Mouse (Mus musculus) left cerebral cortex, postnatal 25 days (tissue): Measurements from ENCODE around the gene Sfrp5. TPM values are rescaled to one million over a fixed set of nuclear protein-coding genes. Genes with fewer than 3 reads are reported as not detected.

Source experiments
- DNase-seq, 2 experiments: peaks; one replicate each; pipeline ENCODE4 v3.0.0; 2022; ENCODE audit warnings: low spot score in 2 of 2, mixed read lengths in 1 of 2
- intact Hi-C: fragments of 180-260 bp; cut with DNase I; formaldehyde crosslinking; loops from one replicate; pipeline ENCODE4 v1.15.1; 2025
- total RNA-seq, 2 experiments: library from RNA; stranded (reverse); gene quantifications; 2 replicates each; pipeline ENCODE4 v1.2.3; 2021

Sfrp5 gene
- total RNA-seq, 2 experiments from 2014 or later = 0.62 to 1.3 TPM

DNA sequence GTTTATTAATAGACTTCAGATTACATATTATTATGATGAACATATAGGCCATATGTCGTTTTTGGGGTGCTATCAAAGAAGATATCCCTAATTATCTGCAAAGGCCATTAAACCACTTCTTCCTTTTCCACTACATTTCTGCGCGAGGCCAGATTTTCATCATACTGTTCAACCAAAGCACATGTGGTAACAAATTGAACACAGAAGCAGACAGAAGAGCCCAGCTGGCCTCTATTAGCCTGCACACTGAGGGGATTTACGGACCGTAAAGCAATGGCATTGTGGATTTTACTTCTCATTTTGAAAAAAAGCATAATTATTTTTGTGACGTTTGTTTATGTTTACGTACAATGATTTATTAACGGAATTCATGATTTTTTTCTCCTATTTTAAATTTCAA lies 3.1 kb upstream of the Sfrp5 start:
- intact Hi-C loops = no loop called here
- DNase-seq = no peak

DNA sequence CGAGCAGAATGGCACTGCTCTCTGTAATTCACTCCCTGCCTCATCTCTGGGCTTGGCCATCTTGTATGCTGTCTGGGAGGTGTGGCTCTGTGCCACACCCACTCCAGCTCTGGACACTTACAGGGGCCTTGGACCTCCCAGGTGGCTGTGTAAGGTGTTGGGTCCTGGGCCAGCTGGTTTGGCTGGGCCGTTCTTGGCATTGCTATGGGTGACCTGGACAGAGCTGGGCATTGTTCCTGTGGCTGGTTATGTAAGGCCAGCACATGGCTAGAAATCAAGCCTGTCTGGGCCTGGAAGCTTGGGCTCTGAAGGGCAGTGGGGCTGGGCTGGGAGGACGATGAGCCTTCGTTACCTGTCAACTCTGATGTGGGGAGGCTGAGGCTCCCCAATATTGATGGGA lies 2.3 kb upstream of the Sfrp5 start:
- intact Hi-C loops = no loop called here
- DNase-seq = no peak

DNA sequence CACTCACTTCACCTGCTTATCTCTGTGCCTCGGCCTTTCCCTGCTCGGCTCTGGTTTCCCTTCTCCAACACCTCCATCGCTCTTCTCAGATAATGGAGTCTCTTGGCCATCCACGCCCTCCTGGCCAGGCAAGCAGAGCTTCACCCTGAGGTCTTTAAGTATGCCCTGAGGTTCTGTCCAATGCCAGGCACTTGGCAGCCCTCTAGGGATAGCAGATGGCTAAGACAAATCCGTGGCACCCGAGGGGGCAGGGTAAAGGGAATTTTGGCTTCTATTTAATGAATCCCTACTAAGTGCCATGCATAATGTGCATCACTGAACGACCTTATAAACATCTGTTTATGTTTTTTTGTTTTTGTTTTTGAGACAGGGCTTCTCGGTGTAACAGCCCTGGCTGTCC lies 415 bp upstream of the Sfrp5 start:
- no peak for DNase-seq
- intact Hi-C loops = no loop called here

DNA sequence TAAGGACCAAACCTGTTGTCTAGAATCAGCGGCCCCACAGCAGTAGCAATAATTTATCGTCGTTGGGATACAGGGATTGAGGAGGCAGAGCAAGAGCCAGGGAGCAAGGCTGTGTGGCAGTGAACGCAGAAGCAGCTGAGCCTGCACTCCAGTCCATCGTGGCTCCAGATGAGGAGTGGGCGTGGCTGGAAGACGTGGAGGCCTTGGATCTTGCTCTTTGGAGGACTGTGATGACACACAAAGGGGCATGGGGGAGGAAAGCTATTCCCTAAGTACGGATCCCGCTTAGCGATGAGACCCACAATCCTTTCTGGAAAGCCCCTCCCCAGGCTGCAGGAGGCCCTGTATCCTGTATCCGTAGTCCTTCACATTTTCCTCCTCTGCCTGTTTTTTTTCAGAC lies 4.0 kb downstream of the Sfrp5 start:
- DNase-seq = no peak
- intact Hi-C loops = no loop called here

DNA sequence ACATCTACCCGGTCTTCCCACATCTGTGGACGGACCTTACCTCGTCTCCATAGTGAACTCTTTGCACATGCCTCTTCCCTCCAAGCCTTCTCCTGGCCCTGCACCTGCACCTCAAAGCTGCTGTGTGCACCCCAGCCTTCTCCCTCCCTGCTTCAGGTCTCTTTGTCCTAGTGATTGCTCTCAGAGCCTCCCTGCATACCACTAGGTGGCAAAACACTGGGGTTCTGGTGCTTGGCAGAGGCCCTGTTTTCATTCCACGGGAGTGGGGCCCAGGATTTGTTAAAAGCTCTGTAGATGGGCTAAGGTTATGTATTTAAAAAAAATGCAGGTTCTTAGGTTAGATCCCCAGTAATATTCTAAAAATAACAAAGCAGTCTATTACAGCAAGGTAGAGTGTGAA lies 5.0 kb downstream of the Sfrp5 start:
- intact Hi-C loops = no loop called here
- no peak for DNase-seq

DNA sequence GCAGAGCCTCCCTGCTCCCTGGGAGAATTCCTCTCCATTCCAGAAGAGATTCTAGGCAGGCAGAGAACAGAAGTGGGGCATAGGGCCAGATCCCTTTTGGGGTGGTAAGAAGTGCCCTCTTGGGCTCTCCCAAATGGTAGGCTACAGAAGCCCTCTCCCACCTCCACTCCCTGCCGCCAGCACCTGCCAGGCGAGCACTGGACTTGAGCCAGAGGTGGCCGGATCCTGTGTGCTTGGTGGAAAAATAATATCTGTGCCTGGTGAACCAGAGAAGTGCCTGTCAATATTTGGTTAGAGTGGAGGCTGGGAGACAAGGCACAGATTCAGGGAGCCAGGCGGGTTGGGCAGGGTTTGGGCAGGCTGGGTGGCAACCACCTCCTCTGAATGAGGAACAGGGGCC lies 5.7 kb downstream of the Sfrp5 start:
- intact Hi-C loops = no loop called here
- no peak for DNase-seq

DNA sequence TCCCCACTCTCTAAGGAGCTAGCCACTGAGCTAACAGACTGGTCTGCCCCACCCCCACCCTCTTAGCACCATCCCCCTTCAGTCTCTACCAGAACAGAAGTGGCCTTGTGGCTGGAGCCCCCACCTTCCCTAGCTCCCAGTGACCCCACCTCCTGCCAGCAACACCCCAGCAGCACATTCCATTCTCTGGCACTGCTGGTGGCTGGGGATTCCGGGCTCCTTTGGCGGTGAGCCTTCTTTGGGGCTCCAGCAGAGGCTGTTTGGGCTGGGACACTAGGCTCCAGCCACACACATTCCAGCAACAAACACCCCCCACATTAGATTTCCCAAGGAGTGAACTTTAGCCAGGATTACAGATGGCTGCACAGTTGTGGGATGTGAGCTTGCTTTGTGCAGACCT lies 8.7 kb downstream of the Sfrp5 start:
- no peak for DNase-seq
- intact Hi-C loops = no loop called here

DNA sequence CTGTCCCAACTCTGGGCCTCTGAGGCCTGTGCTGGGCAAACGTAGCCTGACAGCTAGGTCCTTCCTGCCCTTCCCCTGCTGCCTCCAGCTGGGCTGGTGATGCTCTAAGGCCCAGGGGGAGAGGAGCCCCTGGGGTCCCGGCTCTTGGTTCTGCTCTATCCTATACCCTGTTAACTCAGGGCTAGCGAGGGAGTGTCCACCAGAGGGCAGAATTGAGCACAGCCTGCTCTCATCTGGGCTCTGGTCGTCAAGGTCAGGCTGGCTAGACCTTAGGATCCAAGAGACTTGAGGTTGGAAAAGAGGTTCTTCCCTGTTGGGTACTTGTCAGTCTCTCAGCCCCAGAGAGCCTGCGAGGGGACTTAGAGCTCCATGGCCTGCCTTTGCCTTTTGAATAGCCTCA lies 11.6 kb downstream of the Sfrp5 start:
- intact Hi-C loops = loop anchor here (2.0 kb wide), 1 partner anchor 82 kb away; no protein-coding TSS in a partner anchor
- DNase-seq = peak in 1 of 2 experiments; percentile 52

DNA sequence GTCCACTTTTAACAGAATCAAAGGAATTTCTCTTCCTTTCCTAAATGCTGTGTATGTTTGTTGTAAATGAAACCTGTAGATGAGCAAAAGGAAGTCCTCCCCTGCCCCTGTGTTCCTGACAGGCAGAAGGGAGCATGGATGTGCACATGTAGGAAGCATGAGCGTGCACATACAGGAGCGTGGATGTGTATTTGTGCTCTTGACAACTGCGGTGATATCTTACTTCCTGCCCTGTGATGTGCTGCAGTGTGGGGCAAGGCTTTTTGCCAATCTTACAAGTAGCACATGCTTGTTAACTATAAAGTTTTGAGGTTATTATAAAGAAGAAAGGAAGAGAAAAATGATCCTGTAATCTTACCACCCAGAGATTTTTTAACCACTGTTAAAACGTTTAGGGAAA lies 12.3 kb downstream of the Sfrp5 start:
- intact Hi-C loops = loop anchor here (2.0 kb wide), 1 partner anchor 83 kb away; no protein-coding TSS in a partner anchor
- DNase-seq = no peak

DNA sequence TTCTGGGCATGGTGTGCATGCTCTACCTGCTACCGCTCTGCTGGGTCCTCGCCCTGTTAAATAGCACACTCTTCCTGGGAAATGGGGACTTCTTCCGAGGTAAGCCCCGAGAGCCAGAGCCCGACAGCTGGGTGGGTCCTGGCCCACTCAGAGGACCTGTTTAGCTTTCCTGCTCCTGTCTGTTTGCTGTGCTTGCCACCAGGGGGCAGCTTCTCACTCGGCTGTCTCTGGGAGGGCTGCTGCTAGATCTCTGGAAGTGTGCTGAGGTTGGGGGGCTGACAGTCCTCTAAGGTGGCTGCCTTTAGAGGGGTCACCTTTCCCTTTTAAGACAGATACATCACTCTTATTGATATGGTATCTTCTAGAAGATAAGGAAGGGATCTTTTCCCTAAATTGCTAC lies 19.4 kb downstream of the Sfrp5 start:
- no peak for DNase-seq
- intact Hi-C loops = no loop called here

DNA sequence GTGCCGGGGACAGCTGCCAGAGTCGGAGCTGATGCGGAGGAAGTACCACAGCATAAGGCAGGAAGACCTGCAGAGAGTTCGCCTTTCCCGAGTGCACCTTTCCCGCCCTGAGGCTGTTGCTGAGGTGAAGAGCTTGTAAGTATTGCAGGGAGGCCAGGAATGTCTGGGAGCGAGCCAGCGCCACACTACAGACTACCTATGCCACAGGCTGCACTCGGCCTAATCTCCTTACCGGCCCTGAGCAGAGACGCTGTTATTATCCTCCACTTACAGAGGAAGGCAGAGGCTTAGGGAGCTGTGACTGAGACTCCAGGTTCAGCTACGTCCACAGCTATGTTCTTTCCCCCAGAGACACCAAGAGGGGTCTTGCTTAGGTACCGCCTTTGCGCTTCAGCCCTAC lies 22.7 kb downstream of the Sfrp5 start:
- no peak for DNase-seq
- intact Hi-C loops = no loop called here

DNA sequence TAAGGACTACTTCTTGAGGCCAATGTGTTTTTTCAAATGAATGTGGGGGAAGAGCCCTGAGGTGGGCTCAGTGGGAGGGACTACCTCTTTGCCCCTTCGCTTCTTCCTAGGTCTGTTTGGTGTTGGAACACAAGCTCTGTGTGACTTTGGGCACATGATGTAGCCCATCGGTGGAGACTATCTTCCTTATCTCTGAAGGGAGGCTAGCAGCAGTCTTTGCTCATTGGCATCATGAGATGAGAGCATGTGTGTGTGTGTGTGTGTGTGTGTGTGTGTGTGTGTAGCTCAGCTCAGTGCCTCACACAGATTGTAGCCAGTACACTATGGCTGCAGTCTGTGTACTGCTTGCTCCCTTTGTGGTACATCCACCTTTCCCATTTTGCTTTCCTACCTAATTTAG lies 24.6 kb downstream of the Sfrp5 start:
- intact Hi-C loops = no loop called here
- DNase-seq = no peak

DNA sequence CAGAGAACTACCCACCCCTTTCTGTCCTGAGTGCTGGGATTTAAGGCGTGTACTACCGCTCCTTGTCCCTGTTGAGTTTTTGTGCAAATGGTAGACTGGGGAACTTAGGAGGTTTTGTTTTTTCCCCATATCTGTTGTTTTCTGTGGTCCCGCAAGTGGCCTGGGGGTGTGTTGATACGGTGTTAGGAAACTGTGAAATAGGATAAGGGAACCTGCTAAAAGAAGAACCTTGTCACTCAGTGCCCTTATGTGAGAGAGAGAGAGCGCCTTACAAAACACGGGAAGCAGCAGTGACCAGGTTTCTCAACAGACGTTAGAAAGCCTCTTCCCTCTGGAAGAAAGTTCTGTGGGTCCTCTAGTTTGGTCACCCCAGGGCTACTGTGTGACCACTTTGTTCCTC lies 25.2 kb downstream of the Sfrp5 start:
- intact Hi-C loops = no loop called here
- no peak for DNase-seq

DNA sequence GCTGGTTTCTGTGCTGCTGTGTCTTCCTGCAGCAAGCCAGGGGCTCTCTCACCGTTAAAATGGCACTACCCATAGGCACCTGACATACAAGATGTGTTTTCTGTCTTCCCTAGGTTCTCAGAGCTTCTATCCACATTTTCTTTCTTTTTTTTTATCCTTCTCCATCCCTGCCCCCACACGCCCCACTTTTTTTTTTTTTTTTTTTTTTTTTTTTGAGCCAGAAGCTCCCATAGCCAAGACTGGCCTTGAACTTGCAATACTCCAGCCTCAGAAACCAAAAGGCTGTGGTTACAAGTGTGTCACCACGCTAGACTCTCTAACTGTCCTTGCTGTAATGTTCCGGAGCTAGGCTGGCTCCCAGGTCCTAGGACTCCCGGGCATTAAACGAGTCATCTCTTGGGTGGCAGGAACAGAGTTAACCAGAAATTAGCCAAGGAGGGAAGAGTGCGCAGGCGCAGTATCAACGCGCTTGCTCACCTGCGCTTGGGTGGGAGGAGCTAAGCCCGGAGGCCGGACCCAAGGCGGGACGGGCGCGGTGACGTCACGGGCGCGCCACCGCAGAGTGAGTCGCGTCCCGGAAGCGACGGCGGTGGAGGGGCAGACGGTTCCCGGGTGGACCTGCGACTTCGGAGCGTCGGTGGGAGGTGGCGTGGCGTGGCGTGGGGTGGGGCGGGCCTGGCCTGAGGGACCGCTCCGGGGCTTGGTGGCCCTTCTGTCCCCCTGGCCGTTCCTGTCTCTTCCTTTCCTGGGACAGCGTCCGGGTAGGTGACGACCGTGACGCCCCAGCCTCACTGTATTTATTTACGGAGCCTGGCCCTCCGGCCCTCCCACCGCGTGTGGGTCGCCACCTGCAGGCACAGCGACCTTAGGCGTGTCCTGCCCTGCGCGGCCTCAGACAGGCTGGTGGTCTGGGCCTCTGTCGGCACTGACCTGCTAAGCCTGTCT lies 31.8 kb downstream of the Sfrp5 start:
- DNase-seq = peak; percentile 94 to 96
- intact Hi-C loops = no loop called here

DNA sequence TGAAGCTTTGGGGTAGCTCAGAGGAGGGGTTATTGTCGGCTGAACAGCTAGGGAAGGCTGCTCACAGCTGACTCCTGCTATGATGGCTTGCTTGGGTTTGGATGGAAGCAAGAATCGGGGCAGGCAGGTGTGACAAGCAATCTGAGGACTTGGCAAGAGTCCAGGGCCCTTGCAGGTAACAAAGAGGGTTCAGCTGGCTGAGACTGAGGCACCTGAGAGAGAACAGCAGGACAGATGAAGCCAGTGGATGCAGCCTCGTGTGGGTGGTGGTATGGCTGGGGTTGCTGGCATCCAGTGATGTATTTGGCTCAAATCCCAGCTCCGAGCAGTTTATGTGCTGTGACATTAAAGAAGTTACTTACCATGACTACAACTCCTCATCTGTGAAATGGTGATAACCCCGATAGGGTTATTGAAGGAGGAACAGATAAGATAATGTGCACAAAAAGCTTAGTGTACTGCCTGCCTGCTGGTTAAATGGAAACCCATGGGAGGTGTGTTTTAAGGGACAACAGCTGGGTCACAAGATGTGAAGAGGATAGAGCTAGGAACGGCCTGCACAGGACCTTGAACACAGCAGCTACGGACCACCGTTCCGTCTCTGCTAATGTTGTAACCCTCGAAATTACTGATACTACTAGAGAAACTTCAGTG lies 32.6 kb downstream of the Sfrp5 start:
- peak in 1 of 2 experiments; percentile 13 for DNase-seq
- intact Hi-C loops = loop anchor here (5.0 kb wide), 2 partner anchors 77 to 132 kb away; partner anchors contain the start of genes Ankrd2 and Pi4k2a

DNA sequence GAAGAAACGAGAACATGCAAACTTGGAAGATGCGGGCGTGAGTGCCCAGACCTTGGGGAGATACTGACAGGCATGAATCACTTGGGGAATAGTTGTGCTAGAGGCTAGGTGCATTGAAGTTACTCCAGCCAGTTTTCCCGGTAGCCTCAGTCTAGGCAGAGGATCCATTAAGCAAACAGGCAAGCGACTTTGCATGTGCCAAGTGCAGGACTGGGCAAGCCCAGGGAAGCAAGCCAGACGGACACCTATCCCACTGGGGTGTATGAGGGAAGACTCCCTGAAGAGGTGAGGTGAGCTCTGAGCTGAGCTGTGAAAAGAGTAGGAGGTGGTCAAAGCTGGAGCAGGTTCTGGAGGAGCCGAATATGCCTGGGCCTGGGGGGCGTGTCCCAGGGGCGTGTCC lies 34.6 kb downstream of the Sfrp5 start:
- no peak for DNase-seq
- intact Hi-C loops = loop anchor here (2.0 to 5.0 kb wide), 3 partner anchors 23 to 130 kb away; partner anchors contain the start of genes Ankrd2 and Pi4k2a

DNA sequence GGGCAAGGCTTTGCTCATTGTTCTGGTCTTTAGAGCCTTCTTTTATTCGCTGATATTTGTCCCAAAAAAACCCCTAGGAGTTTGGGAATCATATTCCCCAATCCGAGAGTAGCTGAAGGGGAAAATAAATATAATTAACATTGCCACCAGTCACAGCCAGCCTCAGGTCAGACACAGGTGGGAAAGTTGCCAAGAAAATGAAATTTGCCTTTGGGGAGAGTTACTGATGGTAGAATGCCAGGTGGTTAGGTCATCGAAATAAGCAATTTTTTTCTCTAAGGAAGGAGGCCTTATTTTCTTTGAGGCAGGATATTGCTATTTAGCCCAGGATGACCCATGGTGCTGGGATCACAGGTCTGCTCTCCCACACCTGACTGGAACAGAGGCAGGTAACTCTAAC lies 35.3 kb downstream of the Sfrp5 start:
- intact Hi-C loops = loop anchor here (2.0 to 5.0 kb wide), 3 partner anchors 22 to 129 kb away; partner anchors contain the start of genes Ankrd2 and Pi4k2a
- no peak for DNase-seq

DNA sequence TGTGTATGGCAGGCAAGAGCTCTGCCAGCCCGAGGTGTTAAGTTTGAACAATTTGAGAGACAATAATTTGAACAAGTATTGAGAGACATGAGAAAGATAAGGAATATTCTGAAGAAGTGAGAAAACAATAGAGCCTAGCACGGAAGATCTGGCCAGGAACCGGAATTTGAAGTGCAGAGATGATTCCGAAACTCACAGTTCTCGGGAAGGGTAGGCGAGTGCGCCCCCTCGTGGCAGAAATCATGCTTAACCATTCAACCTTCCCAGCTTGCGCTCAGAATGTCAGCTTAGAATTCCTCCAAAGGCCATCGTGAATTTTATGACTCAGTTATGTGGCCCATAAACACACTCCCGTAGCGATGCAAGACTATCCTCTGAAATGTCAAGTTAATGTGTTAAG lies 35.9 kb downstream of the Sfrp5 start:
- peak; percentile 85 to 91 for DNase-seq
- intact Hi-C loops = loop anchor here (2.0 to 5.0 kb wide), 3 partner anchors 21 to 129 kb away; partner anchors contain the start of genes Ankrd2 and Pi4k2a

DNA sequence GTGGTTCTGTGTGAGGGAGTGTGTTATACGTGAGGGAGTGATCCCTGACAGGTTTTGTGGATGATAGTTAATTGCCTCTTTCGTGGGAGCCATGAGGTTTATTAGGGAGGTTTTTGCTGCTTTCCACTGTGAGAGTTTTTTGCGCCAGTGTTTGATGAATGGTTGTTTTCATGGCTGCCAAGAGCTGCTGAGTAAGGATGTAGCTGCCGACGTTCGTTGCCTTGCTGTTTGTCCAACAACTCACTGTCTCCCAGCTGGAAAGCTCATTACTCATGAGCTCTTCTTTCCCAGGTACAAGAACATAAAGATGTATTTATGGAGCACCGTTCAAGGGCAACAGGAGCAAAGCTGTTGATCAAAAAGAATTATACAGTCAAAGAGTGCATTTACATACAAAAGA lies 37.9 kb downstream of the Sfrp5 start:
- intact Hi-C loops = no loop called here
- DNase-seq = no peak

DNA sequence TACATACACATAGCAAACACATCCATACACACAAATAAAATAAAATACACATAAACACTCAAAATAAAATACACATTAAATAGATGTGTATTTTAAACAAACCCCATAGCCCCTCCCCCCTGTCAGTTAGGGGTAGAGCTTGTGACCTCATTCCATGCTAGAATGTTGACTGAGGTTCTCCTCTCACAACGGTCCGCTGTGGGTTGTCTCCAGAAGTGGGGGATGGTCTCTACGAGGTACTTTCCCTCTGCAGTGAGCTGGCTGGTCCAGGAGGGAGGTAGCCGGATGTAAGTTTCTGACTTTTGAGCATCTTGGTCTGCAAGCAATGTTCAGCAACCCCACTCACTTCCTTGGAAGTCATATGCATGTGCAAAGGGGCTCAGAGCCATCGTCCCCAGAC lies 38.3 kb downstream of the Sfrp5 start, which contains the start of gene Zfyve27:
TSS of gene Zfyve27 (plus strand) at position 188 of the 400 bp plus-strand sequence.
- no peak for DNase-seq
- intact Hi-C loops = no loop called here
